Mouse (Mus musculus): ENCODE measurements around the gene Pdyn. TPM values are rescaled to one million over a fixed set of nuclear protein-coding genes. Genes with fewer than 3 reads are reported as not detected.

Pdyn gene
- polyA plus RNA-seq, 1 experiment from 2014 or later = 0.92 TPM

DNA sequence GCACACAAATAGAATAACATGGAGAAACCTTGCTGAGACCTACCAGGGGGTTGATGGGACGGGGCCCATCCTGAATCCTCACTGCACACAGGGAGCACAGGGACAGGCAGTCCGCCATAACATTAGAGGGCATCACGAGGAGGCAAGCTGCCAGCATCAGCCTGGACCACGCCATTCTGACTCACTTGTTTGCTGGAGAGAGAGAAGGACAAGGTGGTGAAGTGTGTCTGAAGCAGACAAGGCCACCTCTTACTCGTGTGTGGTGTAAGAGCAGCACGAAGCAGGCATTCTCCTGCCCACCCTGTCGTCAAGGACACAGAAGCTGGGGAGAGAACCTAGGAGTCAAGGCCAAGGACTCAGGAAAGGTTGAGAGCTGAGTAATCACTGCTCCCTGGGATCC, 9.9 kb downstream of the Pdyn start:
- Histone ChIP-seq H3K4me1 (ENCODE audit: control insufficient read depth, insufficient read depth, low read length) (no peaks in the 10 kb centered on the region), H3K4me2 (ENCODE audit: low read depth, low read length) (no peak overlapping the region), H3K9ac (ENCODE audit: low read depth, low read length) (no peak overlapping the region), H3K27ac (ENCODE audit: low read length) (no peak overlapping the region), H3K9me3 (ENCODE audit: control insufficient read depth, low read length) (no peaks in the 10 kb centered on the region), H3K4me3 (ENCODE audit: low read length) (no peak overlapping the region), H3K36me3 (ENCODE audit: control insufficient read depth, insufficient read depth, low read length) (no peaks in the 10 kb centered on the region), H3K27me3 (replicated peaks; ENCODE audit: control insufficient read depth, insufficient read depth, low read length) (no peaks in the 10 kb centered on the region)
- ATAC-seq = no peak
- WGBS = 76% methylated on average over 7 of the region's 7 CpGs

DNA sequence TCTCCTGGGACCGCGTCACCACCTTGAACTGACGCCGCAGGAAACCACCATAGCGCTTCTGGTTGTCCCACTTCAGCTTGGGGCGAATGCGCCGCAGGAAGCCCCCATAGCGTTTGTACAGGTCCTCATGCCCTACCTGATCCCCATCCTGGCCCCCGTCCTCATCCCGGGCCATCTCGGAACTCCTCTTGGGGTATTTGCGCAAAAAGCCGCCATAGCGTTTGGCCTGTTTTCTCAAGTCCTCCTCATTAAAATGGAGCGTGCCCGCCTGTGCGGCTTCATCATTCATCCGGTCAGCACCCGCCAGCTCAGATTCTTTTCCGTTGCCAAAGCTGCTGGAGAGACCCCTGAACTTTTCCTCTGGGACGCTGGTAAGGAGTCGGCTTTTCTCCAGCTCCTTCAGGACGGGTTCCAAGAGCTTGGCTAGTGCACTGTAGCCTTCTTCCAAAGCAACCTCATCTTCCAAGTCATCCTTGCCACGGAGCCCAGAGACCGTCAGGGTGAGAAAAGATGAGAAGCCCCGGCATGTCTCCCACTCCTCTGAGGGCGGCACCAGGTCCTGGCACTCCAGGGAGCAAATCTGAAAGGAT, 11.5 kb downstream of the Pdyn start:
- Histone ChIP-seq H3K4me2 (ENCODE audit: low read depth, low read length) (no peak overlapping the region), H3K9ac (ENCODE audit: low read depth, low read length) (no peak overlapping the region), H3K27ac (ENCODE audit: low read length) (no peak overlapping the region), H3K4me3 (ENCODE audit: low read length) (no peak overlapping the region), H3K4me1 (ENCODE audit: control insufficient read depth, insufficient read depth, low read length) (no peaks in the 10 kb centered on the region), H3K9me3 (ENCODE audit: control insufficient read depth, low read length) (no peaks in the 10 kb centered on the region), H3K36me3 (ENCODE audit: control insufficient read depth, insufficient read depth, low read length) (no peaks in the 10 kb centered on the region), H3K27me3 (replicated peaks; ENCODE audit: control insufficient read depth, insufficient read depth, low read length) (no peaks in the 10 kb centered on the region)
- ATAC-seq = no peak
- WGBS = 92% methylated on average over 28 of the region's 28 CpGs

DNA sequence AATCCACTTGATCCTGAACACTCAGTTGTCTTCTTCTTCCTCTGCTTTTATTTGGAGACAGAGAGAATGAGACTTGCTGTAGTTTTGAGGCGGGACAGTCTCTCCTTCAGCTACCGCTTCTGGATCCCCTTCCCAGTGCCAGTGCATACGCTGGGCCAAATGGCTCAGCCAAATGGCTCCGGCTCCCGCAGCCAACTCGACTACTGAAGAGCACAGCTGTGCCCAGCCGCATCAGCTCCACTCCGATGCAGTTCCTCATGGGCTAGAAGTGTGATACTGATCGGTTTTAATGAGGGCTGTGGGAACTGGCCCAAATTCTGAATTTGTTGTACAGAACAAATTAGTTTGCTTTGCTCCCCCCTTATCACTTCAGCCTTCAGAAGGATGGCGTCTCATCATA, 12.7 kb downstream of the Pdyn start:
- Histone ChIP-seq H3K27me3 (replicated peaks; ENCODE audit: control insufficient read depth, insufficient read depth, low read length) (no peaks in the 10 kb centered on the region), H3K4me3 (ENCODE audit: low read length) (no peak overlapping the region), H3K4me2 (ENCODE audit: low read depth, low read length) (no peak overlapping the region), H3K4me1 (ENCODE audit: control insufficient read depth, insufficient read depth, low read length) (no peaks in the 10 kb centered on the region), H3K9ac (ENCODE audit: low read depth, low read length) (no peak overlapping the region), H3K9me3 (ENCODE audit: control insufficient read depth, low read length) (no peaks in the 10 kb centered on the region), H3K36me3 (ENCODE audit: control insufficient read depth, insufficient read depth, low read length) (no peaks in the 10 kb centered on the region), H3K27ac (ENCODE audit: low read length) (no peak overlapping the region)
- 53% methylated on average over 10 of the region's 10 CpGs for WGBS
- ATAC-seq = no peak

DNA sequence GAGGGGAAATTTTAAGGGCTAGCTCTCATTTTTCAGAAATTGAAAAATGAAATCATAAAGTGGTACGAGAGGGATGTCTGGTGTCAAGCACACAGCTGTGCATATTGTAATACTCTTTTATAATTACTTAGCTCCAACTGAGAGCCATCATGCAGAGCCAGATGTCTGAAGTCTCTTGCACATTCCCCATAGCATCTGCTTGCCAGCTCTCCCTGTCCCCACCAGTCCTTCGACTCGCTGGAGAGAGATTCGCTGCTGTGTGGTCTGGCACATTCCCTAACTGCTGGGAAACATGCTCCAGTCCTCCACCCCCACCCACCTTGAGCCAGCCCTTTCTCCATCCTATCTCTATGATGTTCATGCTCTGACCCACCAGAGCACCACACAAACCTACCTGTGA, 15.6 kb downstream of the Pdyn start:
- H3K4me3 ChIP-seq (ENCODE audit: low read length) = no peak overlapping the region
- no peaks in the 10 kb centered on the region for H3K27me3 ChIP-seq (replicated peaks; ENCODE audit: control insufficient read depth, insufficient read depth, low read length)
- WGBS = 61% methylated on average over 4 of the region's 4 CpGs
- no peaks in the 10 kb centered on the region for H3K9me3 ChIP-seq (ENCODE audit: control insufficient read depth, low read length)
- H3K4me2 ChIP-seq (ENCODE audit: low read depth, low read length) = no peak overlapping the region
- no peak overlapping the region for H3K27ac ChIP-seq (ENCODE audit: low read length)
- no peaks in the 10 kb centered on the region for H3K36me3 ChIP-seq (ENCODE audit: control insufficient read depth, insufficient read depth, low read length)
- no peak for ATAC-seq
- H3K4me1 ChIP-seq (ENCODE audit: control insufficient read depth, insufficient read depth, low read length) = no peaks in the 10 kb centered on the region
- H3K9ac ChIP-seq (ENCODE audit: low read depth, low read length) = no peak overlapping the region

DNA sequence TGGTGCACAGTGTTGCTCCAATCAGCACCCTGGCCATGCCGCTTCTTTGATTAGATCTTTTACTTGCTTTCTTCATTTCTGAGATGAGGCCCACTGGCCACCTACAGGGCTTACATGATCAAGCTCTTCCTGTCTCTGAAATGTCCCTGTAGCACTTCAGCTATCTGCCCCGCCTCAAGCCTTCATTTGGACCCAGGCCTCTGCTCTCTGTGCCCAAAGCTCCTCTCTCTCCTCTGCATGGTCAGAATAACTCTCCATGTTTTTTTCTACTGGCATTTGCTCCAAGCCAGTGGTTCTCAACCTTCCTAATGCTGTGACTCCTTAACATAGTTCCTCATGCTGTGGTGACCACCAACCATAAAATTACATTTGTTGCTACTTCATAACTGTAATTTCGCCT, 19.4 kb downstream of the Pdyn start:
- no peak for ATAC-seq
- Histone ChIP-seq H3K4me1 (ENCODE audit: control insufficient read depth, insufficient read depth, low read length) (no peaks in the 10 kb centered on the region), H3K27me3 (replicated peaks; ENCODE audit: control insufficient read depth, insufficient read depth, low read length) (no peaks in the 10 kb centered on the region), H3K4me3 (ENCODE audit: low read length) (no peak overlapping the region), H3K27ac (ENCODE audit: low read length) (no peak overlapping the region), H3K4me2 (ENCODE audit: low read depth, low read length) (no peak overlapping the region), H3K9ac (ENCODE audit: low read depth, low read length) (no peak overlapping the region), H3K36me3 (ENCODE audit: control insufficient read depth, insufficient read depth, low read length) (no peaks in the 10 kb centered on the region), H3K9me3 (ENCODE audit: control insufficient read depth, low read length) (no peaks in the 10 kb centered on the region)
- 83% methylated on average over 3 of the region's 3 CpGs for WGBS

DNA sequence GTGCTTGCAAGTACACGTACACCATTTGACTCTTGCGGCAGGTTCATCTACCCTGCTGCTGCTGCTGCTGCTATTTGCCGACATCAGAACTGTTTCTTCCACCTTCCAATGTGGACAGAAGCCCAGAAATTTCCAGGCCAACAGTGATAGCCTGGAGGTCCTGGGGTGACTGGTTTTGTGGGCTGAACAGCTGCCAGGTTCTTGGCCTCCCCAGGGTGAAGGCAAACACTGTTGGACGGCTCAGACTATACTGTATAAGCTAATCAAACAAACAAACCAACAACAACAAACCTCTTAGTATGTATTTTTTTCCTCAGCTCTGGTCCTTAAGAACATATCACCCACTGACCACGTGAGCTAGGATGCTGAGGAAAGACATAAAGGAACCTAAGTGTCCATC, 20.6 kb downstream of the Pdyn start:
- Histone ChIP-seq H3K36me3 (ENCODE audit: control insufficient read depth, insufficient read depth, low read length) (no peaks in the 10 kb centered on the region), H3K4me3 (ENCODE audit: low read length) (no peak overlapping the region), H3K4me2 (ENCODE audit: low read depth, low read length) (no peak overlapping the region), H3K4me1 (ENCODE audit: control insufficient read depth, insufficient read depth, low read length) (no peaks in the 10 kb centered on the region), H3K9ac (ENCODE audit: low read depth, low read length) (no peak overlapping the region), H3K27me3 (replicated peaks; ENCODE audit: control insufficient read depth, insufficient read depth, low read length) (no peaks in the 10 kb centered on the region), H3K27ac (ENCODE audit: low read length) (no peak overlapping the region), H3K9me3 (ENCODE audit: control insufficient read depth, low read length) (no peaks in the 10 kb centered on the region)
- no peak for ATAC-seq
- WGBS = 77% methylated on average over 5 of the region's 5 CpGs

DNA sequence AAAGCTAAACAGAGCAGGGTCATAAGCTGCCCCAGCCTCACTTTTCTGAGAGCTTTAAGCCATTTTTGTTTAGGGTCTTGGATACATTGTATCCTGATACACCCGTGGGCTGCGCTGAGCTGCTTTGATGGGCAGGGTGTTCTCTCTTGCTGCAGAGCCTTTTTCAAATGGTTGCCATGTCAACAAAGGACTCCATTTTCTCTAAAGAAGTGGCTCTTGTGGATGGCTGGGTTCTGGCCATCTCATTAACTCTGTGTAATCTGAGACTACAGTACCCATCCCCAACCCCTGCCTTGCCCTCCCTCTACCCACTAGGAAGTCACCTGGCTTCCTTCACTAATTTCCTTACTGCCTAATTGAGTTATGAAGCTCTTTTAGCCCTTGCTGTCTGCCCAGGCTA, 22.0 kb downstream of the Pdyn start:
- no peaks in the 10 kb centered on the region for H3K4me1 ChIP-seq (ENCODE audit: control insufficient read depth, insufficient read depth, low read length)
- no peak overlapping the region for H3K4me2 ChIP-seq (ENCODE audit: low read depth, low read length)
- no peaks in the 10 kb centered on the region for H3K36me3 ChIP-seq (ENCODE audit: control insufficient read depth, insufficient read depth, low read length)
- H3K9ac ChIP-seq (ENCODE audit: low read depth, low read length) = no peak overlapping the region
- no peak overlapping the region for H3K27ac ChIP-seq (ENCODE audit: low read length)
- WGBS = 59% methylated on average over 2 of the region's 2 CpGs
- H3K27me3 ChIP-seq (replicated peaks; ENCODE audit: control insufficient read depth, insufficient read depth, low read length) = no peaks in the 10 kb centered on the region
- H3K9me3 ChIP-seq (ENCODE audit: control insufficient read depth, low read length) = no peaks in the 10 kb centered on the region
- no peak overlapping the region for H3K4me3 ChIP-seq (ENCODE audit: low read length)
- ATAC-seq = no peak

DNA sequence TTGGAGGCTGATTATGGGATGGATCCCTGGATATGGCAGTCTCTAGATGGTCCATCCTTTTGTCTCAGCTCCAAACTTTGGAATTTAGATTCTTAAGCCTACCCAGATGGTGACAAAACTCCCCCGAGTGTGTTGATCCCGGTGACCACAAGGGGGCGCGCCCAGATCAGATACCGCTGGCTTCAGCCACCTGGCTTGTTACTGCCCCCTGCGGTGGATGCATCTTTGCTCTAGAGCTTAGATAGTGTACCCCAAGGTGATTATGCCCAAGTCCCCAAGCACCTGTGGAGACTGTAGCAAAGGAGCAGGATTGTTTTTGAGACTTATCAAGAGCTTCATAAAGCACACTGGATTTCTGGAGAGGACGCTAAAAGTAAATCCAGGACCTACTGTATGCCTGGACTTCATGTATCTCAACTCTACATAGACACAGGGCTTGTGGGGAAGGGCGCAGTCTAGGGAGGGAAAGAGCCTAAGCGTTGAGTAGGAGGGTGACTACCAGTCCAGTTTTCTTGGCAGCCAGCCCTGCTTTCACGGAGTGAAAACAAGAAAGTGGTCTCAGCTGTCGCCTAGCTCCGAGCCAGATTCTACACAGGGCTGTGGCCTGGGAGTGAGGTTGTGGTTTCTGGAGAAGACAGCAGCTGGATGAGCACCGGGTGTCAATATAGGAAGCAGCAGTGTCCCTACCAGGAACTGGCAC, 24.6 kb downstream of the Pdyn start:
- Histone ChIP-seq H3K36me3 (ENCODE audit: control insufficient read depth, insufficient read depth, low read length) (no peaks in the 10 kb centered on the region), H3K4me2 (ENCODE audit: low read depth, low read length) (no peak overlapping the region; the same call in 1 of the 2 replicates), H3K27me3 (replicated peaks; ENCODE audit: control insufficient read depth, insufficient read depth, low read length) (no peaks in the 10 kb centered on the region), H3K9ac (ENCODE audit: low read depth, low read length) (no peak overlapping the region), H3K27ac (ENCODE audit: low read length) (no peak overlapping the region), H3K9me3 (ENCODE audit: control insufficient read depth, low read length) (no peaks in the 10 kb centered on the region), H3K4me1 (ENCODE audit: control insufficient read depth, insufficient read depth, low read length) (no peaks in the 10 kb centered on the region), H3K4me3 (ENCODE audit: low read length) (no peak overlapping the region)
- WGBS = 33% methylated on average over 13 of the region's 13 CpGs
- ATAC-seq = no peak

DNA sequence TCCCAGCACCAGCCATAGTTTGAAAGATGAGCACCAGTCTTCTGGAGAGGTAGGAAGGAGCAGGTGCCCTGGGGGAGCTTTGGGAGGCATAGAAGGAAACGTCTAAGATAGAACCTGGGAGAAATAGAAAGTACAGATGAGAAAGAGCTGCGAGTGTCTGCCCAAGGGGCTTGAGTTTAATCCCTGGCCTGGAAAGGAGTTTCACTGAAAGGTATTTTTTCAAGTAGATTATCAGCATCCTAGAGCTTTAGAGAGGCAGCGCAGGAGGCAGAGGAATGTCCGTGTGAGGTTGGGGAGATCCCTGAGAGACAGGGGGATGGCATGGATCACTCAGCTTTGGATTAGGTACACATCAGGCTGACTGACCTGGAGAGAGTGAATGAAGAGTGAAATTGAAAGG, 27.7 kb downstream of the Pdyn start:
- ATAC-seq = no peak
- no peaks in the 10 kb centered on the region for H3K36me3 ChIP-seq (ENCODE audit: control insufficient read depth, insufficient read depth, low read length)

DNA sequence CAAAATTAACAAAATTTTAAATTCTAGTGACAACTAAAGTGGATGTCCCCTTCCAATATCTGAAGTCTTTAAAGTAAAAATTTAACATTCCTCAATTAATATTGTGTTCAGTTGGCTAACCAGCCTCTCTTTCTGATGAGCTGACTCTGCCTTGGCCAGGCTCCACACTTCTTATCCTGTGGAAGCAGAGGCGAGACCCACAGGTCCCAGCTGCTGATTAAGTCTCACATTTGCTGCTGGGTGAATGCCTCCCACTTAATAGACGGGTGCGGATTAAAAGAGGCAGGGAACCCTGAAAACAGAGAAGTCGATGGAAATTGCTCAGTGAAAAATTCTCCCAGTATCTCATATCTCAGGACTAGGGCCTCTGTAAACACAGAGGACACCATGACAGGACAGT, 37.2 kb downstream of the Pdyn start:
- H3K4me2 ChIP-seq (ENCODE audit: low read depth, low read length) = no peak overlapping the region
- no peak for ATAC-seq
- H3K4me1 ChIP-seq (ENCODE audit: control insufficient read depth, insufficient read depth, low read length) = no peaks in the 10 kb centered on the region

More for the DNA sequence above, 27.7 kb downstream of the Pdyn start:
- no peak overlapping the region for H3K27ac ChIP-seq (ENCODE audit: low read length)
- WGBS = 75% methylated on average over 4 of the region's 4 CpGs
- H3K9me3 ChIP-seq (ENCODE audit: control insufficient read depth, low read length) = no peaks in the 10 kb centered on the region
- no peak overlapping the region for H3K4me3 ChIP-seq (ENCODE audit: low read length)
- no peak overlapping the region for H3K9ac ChIP-seq (ENCODE audit: low read depth, low read length)
- H3K4me1 ChIP-seq (ENCODE audit: control insufficient read depth, insufficient read depth, low read length) = no peaks in the 10 kb centered on the region
- H3K4me2 ChIP-seq (ENCODE audit: low read depth, low read length) = no peak overlapping the region
- H3K27me3 ChIP-seq (replicated peaks; ENCODE audit: control insufficient read depth, insufficient read depth, low read length) = no peaks in the 10 kb centered on the region

More for the DNA sequence above, 37.2 kb downstream of the Pdyn start:
- WGBS = 72% methylated on average over 4 of the region's 4 CpGs
- no peaks in the 10 kb centered on the region for H3K36me3 ChIP-seq (ENCODE audit: control insufficient read depth, insufficient read depth, low read length)
- no peak overlapping the region for H3K4me3 ChIP-seq (ENCODE audit: low read length)
- H3K9me3 ChIP-seq (ENCODE audit: control insufficient read depth, low read length) = no peaks in the 10 kb centered on the region
- H3K27ac ChIP-seq (ENCODE audit: low read length) = no peak overlapping the region
- no peaks in the 10 kb centered on the region for H3K27me3 ChIP-seq (replicated peaks; ENCODE audit: control insufficient read depth, insufficient read depth, low read length)
- H3K9ac ChIP-seq (ENCODE audit: low read depth, low read length) = no peak overlapping the region

All from intestine, embryonic 16.5 days (tissue).